Mouse (Mus musculus): Measurements from ENCODE around the gene Sec22b. TPM values are rescaled to one million over a fixed set of nuclear protein-coding genes. Genes with fewer than 3 reads are reported as not detected.

Gene Sec22b
- total and polyA plus RNA-seq, 2 experiments from 2014 or later, result 71.3 to 91.4 TPM

GRCm38 (mm10) chr3:97881576-97881975 is 19.4 kb upstream of the Sec22b start:
- WGBS, result 87% methylated on average over 5 of the region's 5 CpGs
- Histone ChIP-seq H3K4me1 (ENCODE audit: insufficient read depth) (no peaks in the 10 kb centered on the region), H3K9me3 (ENCODE audit: low read length) (no peaks in the 10 kb centered on the region), H3K27ac (ENCODE audit: low read depth, low read length) (no peak overlapping the region), H3K36me3 (ENCODE audit: insufficient read depth) (no peaks in the 10 kb centered on the region), H3K27me3 (ENCODE audit: insufficient read depth, low read length) (no peaks in the 10 kb centered on the region), H3K9ac (no peak overlapping the region), H3K4me2 (ENCODE audit: low read depth) (no peak overlapping the region), H3K4me3 (ENCODE audit: low read depth, low read length) (no peak overlapping the region)
- ATAC-seq, result no peak
- no peak for DNase-seq
- no peak for TF ChIP-seq CTCF (IDR thresholded peaks at IDR 0.05; ENCODE audit: low read depth)

GRCm38 (mm10) chr3:97887785-97888167 is 13.2 kb upstream of the Sec22b start:
- no peak for TF ChIP-seq CTCF (IDR thresholded peaks at IDR 0.05; ENCODE audit: low read depth)
- WGBS, result 51% methylated on average over 5 of the region's 5 CpGs
- DNase-seq, result peak; percentile 56

GRCm38 (mm10) chr3:97888168-97888901 is 12.7 kb upstream of the Sec22b start, which contains the start of gene Pde4dip:
Gene Pde4dip (minus strand): TSS chr3:97888707.
- Histone ChIP-seq H3K9ac (peak within 1 kb of the TSS; percentile 96), H3K36me3 (ENCODE audit: insufficient read depth) (no peaks in the 10 kb centered on the region), H3K27me3 (ENCODE audit: insufficient read depth, low read length) (no peaks in the 10 kb centered on the region), H3K4me3 (ENCODE audit: low read depth, low read length) (peak within 1 kb of the TSS; percentile 69), H3K9me3 (ENCODE audit: low read length) (no peaks in the 10 kb centered on the region), H3K27ac (ENCODE audit: low read depth, low read length) (peak within 1 kb of the TSS; percentile 93), H3K4me1 (ENCODE audit: insufficient read depth) (no peaks in the 10 kb centered on the region), H3K4me2 (ENCODE audit: low read depth) (peak within 1 kb of the TSS; percentile 64)
- no peak for TF ChIP-seq CTCF (IDR thresholded peaks at IDR 0.05; ENCODE audit: low read depth)
- under 1% methylated on average over 44 of the region's 44 CpGs for WGBS
- peak; percentile 82 for DNase-seq
- ATAC-seq, result peak; percentile 82

More at GRCm38 (mm10) chr3:97887785-97888167, 13.2 kb upstream of the Sec22b start:
- H3K4me2 ChIP-seq (ENCODE audit: low read depth), result peak overlapping the region; percentile 64
- H3K36me3 ChIP-seq (ENCODE audit: insufficient read depth), result no peaks in the 10 kb centered on the region
- peak; percentile 11; the same call in 1 of the 2 replicates for ATAC-seq
- peak overlapping the region; percentile 69 for H3K4me3 ChIP-seq (ENCODE audit: low read depth, low read length)
- H3K4me1 ChIP-seq (ENCODE audit: insufficient read depth), result no peaks in the 10 kb centered on the region
- peak overlapping the region; percentile 96 for H3K9ac ChIP-seq
- no peaks in the 10 kb centered on the region for H3K27me3 ChIP-seq (ENCODE audit: insufficient read depth, low read length)
- H3K9me3 ChIP-seq (ENCODE audit: low read length), result no peaks in the 10 kb centered on the region
- peak overlapping the region; percentile 93 for H3K27ac ChIP-seq (ENCODE audit: low read depth, low read length)

- ATAC-seq, result no peak
- WGBS, result 74% methylated on average over 6 of the region's 6 CpGs
Measured at GRCm38 (mm10) chr3:97890205-97890604, 10.8 kb upstream of the Sec22b start.

DNA sequence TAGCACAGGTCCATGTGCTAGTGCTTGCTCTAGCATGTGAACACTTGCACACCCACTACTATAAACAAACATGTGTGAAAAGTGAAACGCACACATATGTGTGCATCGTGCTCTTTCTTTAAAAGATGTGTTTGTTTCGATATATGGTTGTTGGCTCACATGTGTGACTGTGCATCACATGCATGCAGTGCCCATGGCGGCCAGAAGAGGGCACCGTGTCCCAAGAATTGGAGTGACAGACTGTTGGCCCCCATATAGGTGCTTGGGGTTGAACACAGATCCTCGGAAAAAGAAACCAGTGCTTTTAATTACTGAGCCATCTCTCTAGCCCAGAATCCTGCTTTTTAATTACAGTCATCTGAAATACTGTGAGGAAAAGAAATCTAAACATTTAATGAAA is 6.3 kb upstream of the Sec22b start:
- Histone ChIP-seq H3K36me3 (ENCODE audit: insufficient read depth) (no peaks in the 10 kb centered on the region), H3K27ac (ENCODE audit: low read depth, low read length) (no peak overlapping the region), H3K4me3 (ENCODE audit: low read depth, low read length) (no peak overlapping the region), H3K4me1 (ENCODE audit: insufficient read depth) (no peaks in the 10 kb centered on the region), H3K27me3 (ENCODE audit: insufficient read depth, low read length) (no peaks in the 10 kb centered on the region), H3K9ac (no peak overlapping the region), H3K4me2 (ENCODE audit: low read depth) (no peak overlapping the region), H3K9me3 (ENCODE audit: low read length) (no peaks in the 10 kb centered on the region)
- DNase-seq (no peak), ATAC-seq (no peak)
- WGBS, result 48% methylated on average over 6 of the region's 6 CpGs
- TF ChIP-seq CTCF (IDR thresholded peaks at IDR 0.05; ENCODE audit: low read depth), result peak; percentile 58

More at GRCm38 (mm10) chr3:97890205-97890604, 10.8 kb upstream of the Sec22b start:
- H3K9ac ChIP-seq, result no peak overlapping the region
- no peaks in the 10 kb centered on the region for H3K9me3 ChIP-seq (ENCODE audit: low read length)
- H3K4me2 ChIP-seq (ENCODE audit: low read depth), result no peak overlapping the region
- no peaks in the 10 kb centered on the region for H3K4me1 ChIP-seq (ENCODE audit: insufficient read depth)
- no peak for DNase-seq
- no peaks in the 10 kb centered on the region for H3K36me3 ChIP-seq (ENCODE audit: insufficient read depth)
- no peak for TF ChIP-seq CTCF (IDR thresholded peaks at IDR 0.05; ENCODE audit: low read depth)
- H3K27me3 ChIP-seq (ENCODE audit: insufficient read depth, low read length), result no peaks in the 10 kb centered on the region
- no peak overlapping the region for H3K4me3 ChIP-seq (ENCODE audit: low read depth, low read length)
- H3K27ac ChIP-seq (ENCODE audit: low read depth, low read length), result no peak overlapping the region

DNA sequence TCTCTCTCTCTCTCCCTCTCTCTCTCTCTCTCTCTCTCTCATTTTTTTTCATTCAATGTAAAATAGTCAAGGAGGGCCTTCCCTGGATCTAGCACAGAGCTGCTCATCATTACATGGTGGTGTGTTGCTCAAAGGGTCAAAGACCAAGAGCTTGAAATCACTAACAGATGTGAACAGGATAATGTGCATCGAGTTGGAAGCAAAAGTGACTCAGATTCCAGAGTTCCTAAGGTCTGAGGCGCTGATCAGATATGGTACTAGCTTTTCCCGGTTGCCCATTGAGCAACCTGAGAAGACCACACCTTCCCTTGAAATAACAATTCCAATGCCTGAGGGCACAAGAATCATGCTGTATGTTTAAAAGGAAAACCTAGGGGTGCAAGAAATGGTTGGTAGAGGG is 2.6 kb upstream of the Sec22b start:
- no peak for ATAC-seq
- Histone ChIP-seq H3K9ac (no peak overlapping the region), H3K4me1 (ENCODE audit: insufficient read depth) (peaks cover 13% of the 10 kb centered on the region), H3K4me2 (ENCODE audit: low read depth) (no peak overlapping the region), H3K27ac (ENCODE audit: low read depth, low read length) (no peak overlapping the region), H3K4me3 (ENCODE audit: low read depth, low read length) (no peak overlapping the region), H3K9me3 (ENCODE audit: low read length) (no peaks in the 10 kb centered on the region), H3K36me3 (ENCODE audit: insufficient read depth) (no peaks in the 10 kb centered on the region), H3K27me3 (ENCODE audit: insufficient read depth, low read length) (no peaks in the 10 kb centered on the region)
- no peak for TF ChIP-seq CTCF (IDR thresholded peaks at IDR 0.05; ENCODE audit: low read depth)
- no peak for DNase-seq
- WGBS, result 76% methylated on average over 3 of the region's 3 CpGs

DNA sequence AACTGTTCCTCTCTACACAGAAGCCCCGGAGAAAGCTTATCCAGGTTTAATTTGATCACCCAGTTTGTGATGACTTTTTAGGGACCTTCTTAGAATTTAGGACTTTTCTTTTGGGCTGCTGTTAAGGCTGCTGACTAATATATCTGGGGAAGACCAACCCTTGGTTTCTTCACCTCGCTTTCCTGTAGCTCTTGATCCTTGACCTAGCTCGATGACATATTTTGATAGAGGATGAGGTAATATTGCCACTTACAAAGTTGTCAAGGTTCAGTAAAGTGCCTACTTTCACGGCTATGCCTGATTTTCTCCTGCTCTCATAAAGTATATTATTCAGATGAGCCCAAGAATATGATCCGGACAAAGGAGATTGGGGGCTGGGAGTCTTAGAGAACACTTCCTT is 596 bp downstream of the Sec22b start:
- Histone ChIP-seq H3K4me3 (ENCODE audit: low read depth, low read length) (peak overlapping the region; percentile 89), H3K9me3 (ENCODE audit: low read length) (no peaks in the 10 kb centered on the region), H3K36me3 (ENCODE audit: insufficient read depth) (no peaks in the 10 kb centered on the region), H3K4me1 (ENCODE audit: insufficient read depth) (peaks cover 13% of the 10 kb centered on the region), H3K27ac (ENCODE audit: low read depth, low read length) (peak overlapping the region; percentile 64; the same call in 1 of the 2 replicates), H3K27me3 (ENCODE audit: insufficient read depth, low read length) (no peaks in the 10 kb centered on the region), H3K4me2 (ENCODE audit: low read depth) (peak overlapping the region; percentile 59), H3K9ac (peak overlapping the region; percentile 85)
- DNase-seq, result no peak
- no peak for ATAC-seq
- no peak for TF ChIP-seq CTCF (IDR thresholded peaks at IDR 0.05; ENCODE audit: low read depth)
- WGBS, result 22% methylated on average over 5 of the region's 5 CpGs
